Mouse (Mus musculus): ENCODE results near the gene Cd320. TPM values are rescaled to one million over a fixed set of nuclear protein-coding genes. Genes with fewer than 3 reads are reported as not detected.

Gene Cd320
- polyA plus RNA-seq, 1 experiment: 30.6 TPM

Other genes starting within 250 kb of the Cd320 start
- 31.9 and 39.5 TPM in 2 replicates for gene Zfp414, start 214.0 kb upstream of the Cd320 start, polyA plus RNA-seq (2011; ENCODE audit: insufficient read depth, insufficient read length, low read depth, missing spikeins)
- not detected in 2 replicates for gene Pram1, start 205.0 kb upstream of the Cd320 start, polyA plus RNA-seq (2011; ENCODE audit: insufficient read depth, insufficient read length, low read depth, missing spikeins)
- gene Hnrnpm, start 156.2 kb upstream of the Cd320 start, polyA plus RNA-seq (2011; ENCODE audit: insufficient read depth, insufficient read length, low read depth, missing spikeins): 607 and 610 TPM in 2 replicates
- 17.1 and 19.1 TPM in 2 replicates for gene March2, start 124.4 kb upstream of the Cd320 start, polyA plus RNA-seq (2011; ENCODE audit: insufficient read depth, insufficient read length, low read depth, missing spikeins)
- gene Rab11b, start 82.6 kb upstream of the Cd320 start, polyA plus RNA-seq (2011; ENCODE audit: insufficient read depth, insufficient read length, low read depth, missing spikeins): 57.9 and 73.6 TPM in 2 replicates
- gene Angptl4, start 61.3 kb upstream of the Cd320 start, polyA plus RNA-seq (2011; ENCODE audit: insufficient read depth, insufficient read length, low read depth, missing spikeins): 3.6 and 3.9 TPM in 2 replicates
- 40.0 and 44.7 TPM in 2 replicates for gene Kank3, start 32.6 kb upstream of the Cd320 start, polyA plus RNA-seq (2011; ENCODE audit: insufficient read depth, insufficient read length, low read depth, missing spikeins)
- 3,700 and 3,844 TPM in 2 replicates for gene Rps28, start 18.5 kb upstream of the Cd320 start, polyA plus RNA-seq (2011; ENCODE audit: insufficient read depth, insufficient read length, low read depth, missing spikeins)
- 406 and 464 TPM in 2 replicates for gene Ndufa7, start 18.5 kb upstream of the Cd320 start, polyA plus RNA-seq (2011; ENCODE audit: insufficient read depth, insufficient read length, low read depth, missing spikeins)
- not detected in 2 replicates for gene Gm7029, start 30.7 kb downstream of the Cd320 start, polyA plus RNA-seq (2011; ENCODE audit: insufficient read depth, insufficient read length, low read depth, missing spikeins)
- 155 and 186 TPM in 2 replicates for gene Kifc1, start 47.6 kb downstream of the Cd320 start, polyA plus RNA-seq (2011; ENCODE audit: insufficient read depth, insufficient read length, low read depth, missing spikeins)
- gene Platr17, start 62.0 kb downstream of the Cd320 start, polyA plus RNA-seq (2011; ENCODE audit: insufficient read depth, insufficient read length, low read depth, missing spikeins): 16.7 and 19.1 TPM in 2 replicates
- 40.2 and 42.3 TPM in 2 replicates for gene Daxx, start 66.3 kb downstream of the Cd320 start, polyA plus RNA-seq (2011; ENCODE audit: insufficient read depth, insufficient read length, low read depth, missing spikeins)
- 81.0 and 97.3 TPM in 2 replicates for gene Tapbp, start 72.8 kb downstream of the Cd320 start, polyA plus RNA-seq (2011; ENCODE audit: insufficient read depth, insufficient read length, low read depth, missing spikeins)
- 14.8 and 20.7 TPM in 2 replicates for gene Zbtb22, start 72.8 kb downstream of the Cd320 start, polyA plus RNA-seq (2011; ENCODE audit: insufficient read depth, insufficient read length, low read depth, missing spikeins)
- gene Rgl2, start 86.5 kb downstream of the Cd320 start, polyA plus RNA-seq (2011; ENCODE audit: insufficient read depth, insufficient read length, low read depth, missing spikeins): 34.7 and 37.5 TPM in 2 replicates
- 146 and 152 TPM in 2 replicates for gene Pfdn6, start 97.3 kb downstream of the Cd320 start, polyA plus RNA-seq (2011; ENCODE audit: insufficient read depth, insufficient read length, low read depth, missing spikeins)
- gene Wdr46, start 97.6 kb downstream of the Cd320 start, polyA plus RNA-seq (2011; ENCODE audit: insufficient read depth, insufficient read length, low read depth, missing spikeins): 25.3 and 30.2 TPM in 2 replicates
- gene B3galt4, start 108.4 kb downstream of the Cd320 start, polyA plus RNA-seq (2011; ENCODE audit: insufficient read depth, insufficient read length, low read depth, missing spikeins): 3.6 and 4.2 TPM in 2 replicates
- 18.3 and 19.0 TPM in 2 replicates for gene Vps52, start 112.7 kb downstream of the Cd320 start, polyA plus RNA-seq (2011; ENCODE audit: insufficient read depth, insufficient read length, low read depth, missing spikeins)
- gene Rps18, start 112.9 kb downstream of the Cd320 start, polyA plus RNA-seq (2011; ENCODE audit: insufficient read depth, insufficient read length, low read depth, missing spikeins): 2,174 TPM in 2 replicates
- gene H2-K1, start 157.3 kb downstream of the Cd320 start, polyA plus RNA-seq (2011; ENCODE audit: insufficient read depth, insufficient read length, low read depth, missing spikeins): 98.4 and 103 TPM in 2 replicates
- 8.1 and 11.4 TPM in 2 replicates for gene Ring1, start 181.6 kb downstream of the Cd320 start, polyA plus RNA-seq (2011; ENCODE audit: insufficient read depth, insufficient read length, low read depth, missing spikeins)
- gene H2-Ke6, start 185.0 kb downstream of the Cd320 start, polyA plus RNA-seq (2011; ENCODE audit: insufficient read depth, insufficient read length, low read depth, missing spikeins): 19.0 and 26.1 TPM in 2 replicates
- 57.2 and 68.8 TPM in 2 replicates for gene Slc39a7, start 188.6 kb downstream of the Cd320 start, polyA plus RNA-seq (2011; ENCODE audit: insufficient read depth, insufficient read length, low read depth, missing spikeins)
- 37.7 and 38.2 TPM in 2 replicates for gene Rxrb, start 188.7 kb downstream of the Cd320 start, polyA plus RNA-seq (2011; ENCODE audit: insufficient read depth, insufficient read length, low read depth, missing spikeins)
- gene Col11a2, start 196.3 kb downstream of the Cd320 start, polyA plus RNA-seq (2011; ENCODE audit: insufficient read depth, insufficient read length, low read depth, missing spikeins): 0.82 and 0.85 TPM in 2 replicates
- 1.4 TPM in 1 of 2 replicates, not detected in the other for gene H2-Oa, start 249.2 kb downstream of the Cd320 start, polyA plus RNA-seq (2011; ENCODE audit: insufficient read depth, insufficient read length, low read depth, missing spikeins)

Measured in ES-Bruce4 (cell line).